Mouse (Mus musculus) heart, embryonic 11.5 days (tissue): ENCODE measurements at regions not wholly inside any gene's neighbourhood (a gene's known extent, or its start where the extent isn't known, plus 50 kb on each side); places are given as distances from the start of the nearest gene placed in this dataset.

Experiments used
- ATAC-seq: fragments of 200-750 bp; cut with Nextera tagmentation; replicated peaks from 2 replicates; pipeline ENCODE4 v1.8.0; 2017; ENCODE audit warnings: moderate library complexity; ENCODE audit not compliant: insufficient number of reproducible peaks, low FRiP score, low TSS enrichment
- H3K27ac ChIP-seq: fragments of 300-500 bp; sonication (generic); 2 replicates; pipeline ENCODE4 v1.5.1; 2014; ENCODE audit warnings: mild to moderate bottlenecking, low read depth, low read length
- H3K27me3 ChIP-seq: fragments of 300-500 bp; sonication (generic); 2 replicates; pipeline ENCODE4 v1.6.1; 2014; ENCODE audit warnings: mild to moderate bottlenecking, low read length, mixed read lengths; ENCODE audit not compliant: control insufficient read depth, insufficient read depth
- H3K36me3 ChIP-seq: fragments of 300-500 bp; sonication (generic); 2 replicates; pipeline ENCODE4 v1.6.1; 2014; ENCODE audit warnings: mild to moderate bottlenecking, low read length, moderate library complexity, mixed read lengths; ENCODE audit not compliant: control insufficient read depth, insufficient read depth
- H3K4me1 ChIP-seq: fragments of 300-500 bp; sonication (generic); 2 replicates; pipeline ENCODE4 v1.6.1; 2014; ENCODE audit warnings: low read length; ENCODE audit not compliant: control insufficient read depth, insufficient read depth
- H3K4me2 ChIP-seq: fragments of 300-500 bp; sonication (generic); 2 replicates; pipeline ENCODE4 v1.6.1; 2014; ENCODE audit warnings: mild to moderate bottlenecking, moderate library complexity
- H3K4me3 ChIP-seq: fragments of 300-500 bp; sonication (generic); 2 replicates; pipeline ENCODE4 v1.5.1; 2014; ENCODE audit warnings: low read depth, low read length
- H3K9ac ChIP-seq: fragments of 300-500 bp; sonication (generic); 2 replicates; pipeline ENCODE4 v1.6.1; 2014; ENCODE audit warnings: mild to moderate bottlenecking, low read depth, low read length, moderate library complexity
- H3K9me3 ChIP-seq: fragments of 300-500 bp; sonication (generic); replicated peaks from 2 replicates; pipeline ENCODE4 v1.6.1; 2016; ENCODE audit warnings: low read length; ENCODE audit not compliant: control insufficient read depth
- WGBS: fragments of 180-500 bp; shearing (Covaris S2); extraction: QIAGEN DNeasy Blood & Tissue Kit; methylation state at CpG from one replicate; pipeline ENCODE4 v1.1.7; 2014; ENCODE audit not compliant: insufficient replicate concordance; 5-methylcytosine and 5-hydroxymethylcytosine counted together

DNA sequence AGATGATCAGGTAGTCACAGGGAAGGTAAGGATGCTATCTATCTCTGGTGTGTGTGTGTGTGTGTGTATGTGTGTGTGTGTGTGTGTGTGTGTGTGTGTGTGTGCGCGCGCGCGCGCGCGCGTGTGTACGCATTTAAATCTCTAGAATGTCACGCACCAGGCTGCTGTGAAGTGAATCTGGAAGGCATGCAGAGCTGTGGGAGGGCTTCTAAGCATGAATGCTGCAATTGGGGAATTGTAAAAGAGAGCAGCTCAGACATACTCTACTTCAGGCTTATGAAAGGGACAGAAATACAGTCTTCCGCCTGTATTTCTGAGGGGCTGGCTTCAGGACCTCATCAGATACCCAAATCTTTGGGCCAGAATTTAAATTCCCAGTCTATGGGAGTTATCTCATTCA is 114.2 kb upstream of the Foxa2 start:
- WGBS, result 93% methylated on average over 12 of the region's 12 CpGs
- no peaks in the 10 kb centered on the region for H3K36me3 ChIP-seq
- no peaks in the 10 kb centered on the region for H3K4me1 ChIP-seq
- H3K9me3 ChIP-seq, result no peaks in the 10 kb centered on the region
- H3K4me3 ChIP-seq, result no peak overlapping the region
- H3K4me2 ChIP-seq, result no peak overlapping the region
- H3K9ac ChIP-seq, result no peak overlapping the region
- no peaks in the 10 kb centered on the region for H3K27me3 ChIP-seq
- no peak overlapping the region for H3K27ac ChIP-seq
- no peak for ATAC-seq

DNA sequence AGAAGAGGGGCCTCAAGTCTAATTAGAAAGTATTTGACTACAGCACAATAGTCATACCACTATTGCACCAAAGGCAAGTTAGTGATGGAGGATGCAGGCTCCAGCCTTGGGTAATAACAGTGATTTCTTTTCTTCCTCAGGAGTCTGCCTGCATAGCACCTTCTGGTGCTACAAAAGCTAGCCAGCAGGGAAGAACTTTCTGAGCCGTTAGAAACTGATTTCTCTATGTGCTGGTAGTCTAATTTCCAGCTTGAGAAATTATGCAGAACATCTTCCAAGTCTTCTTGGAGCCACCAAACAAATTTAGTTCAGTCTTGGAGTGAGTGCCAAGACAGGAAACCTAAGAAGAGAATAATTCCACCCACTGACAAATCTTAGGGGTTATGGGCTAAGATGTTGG is 115.2 kb upstream of the Foxa2 start:
- Histone ChIP-seq H3K4me1 (no peaks in the 10 kb centered on the region), H3K27ac (no peak overlapping the region), H3K9me3 (no peaks in the 10 kb centered on the region), H3K4me2 (no peak overlapping the region), H3K36me3 (no peaks in the 10 kb centered on the region), H3K9ac (no peak overlapping the region), H3K27me3 (no peaks in the 10 kb centered on the region), H3K4me3 (no peak overlapping the region)
- no peak for ATAC-seq
- WGBS, result 59% methylated on average over 1 of the region's 1 CpGs

DNA sequence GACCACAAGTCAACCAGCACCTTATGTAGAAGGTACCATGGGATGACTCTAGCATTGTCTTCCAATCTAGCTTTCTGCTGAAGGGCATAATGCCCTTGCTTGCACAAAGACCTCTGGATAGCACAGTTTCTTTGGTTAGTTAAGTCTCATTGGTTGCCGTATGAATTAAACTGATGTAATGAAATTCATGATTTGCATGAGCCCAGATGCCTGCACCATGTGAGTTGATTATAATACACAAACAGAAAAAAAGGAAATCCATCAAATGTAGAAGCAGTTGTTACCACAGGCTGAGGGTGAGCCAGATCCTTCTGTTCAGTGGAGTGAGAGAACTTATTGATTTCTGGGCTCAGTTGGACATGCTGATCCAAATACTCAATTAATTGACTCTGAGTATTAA is 115.8 kb upstream of the Foxa2 start:
- H3K4me1 ChIP-seq, result no peaks in the 10 kb centered on the region
- H3K27ac ChIP-seq, result no peak overlapping the region
- H3K9ac ChIP-seq, result no peak overlapping the region
- no peaks in the 10 kb centered on the region for H3K9me3 ChIP-seq
- no peak overlapping the region for H3K4me2 ChIP-seq
- H3K27me3 ChIP-seq, result no peaks in the 10 kb centered on the region
- no peak for ATAC-seq
- no peaks in the 10 kb centered on the region for H3K36me3 ChIP-seq
- 92% methylated on average over 1 of the region's 1 CpGs for WGBS
- H3K4me3 ChIP-seq, result no peak overlapping the region

DNA sequence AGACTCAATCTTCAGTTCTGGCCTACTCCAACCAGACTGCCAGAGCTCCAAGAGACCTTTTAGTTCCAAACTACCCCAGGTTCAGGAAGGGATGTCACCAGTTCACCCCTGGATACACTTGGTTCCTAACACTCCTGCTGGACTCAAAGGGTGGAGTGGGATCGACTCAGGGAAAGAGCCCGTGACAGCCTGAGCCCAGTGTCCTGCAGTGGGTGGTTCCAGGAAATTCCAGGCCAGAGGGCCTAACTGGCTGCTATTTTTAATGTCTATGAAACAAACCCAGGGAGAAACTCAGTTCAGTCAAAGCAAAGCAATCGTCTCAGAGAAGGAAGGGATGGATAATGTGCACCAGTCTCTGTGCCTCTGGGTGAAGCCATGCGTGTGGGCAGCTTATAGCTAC is 124.3 kb upstream of the Foxa2 start:
- Histone ChIP-seq H3K36me3 (no peaks in the 10 kb centered on the region), H3K27me3 (no peaks in the 10 kb centered on the region), H3K4me3 (no peak overlapping the region), H3K9me3 (no peaks in the 10 kb centered on the region), H3K4me2 (no peak overlapping the region), H3K27ac (peak overlapping the region; percentile 57), H3K4me1 (peaks cover 9% of the 10 kb centered on the region), H3K9ac (no peak overlapping the region)
- 43% methylated on average over 4 of the region's 4 CpGs for WGBS
- ATAC-seq, result peak; percentile 52; the same call in 1 of the 2 replicates

DNA sequence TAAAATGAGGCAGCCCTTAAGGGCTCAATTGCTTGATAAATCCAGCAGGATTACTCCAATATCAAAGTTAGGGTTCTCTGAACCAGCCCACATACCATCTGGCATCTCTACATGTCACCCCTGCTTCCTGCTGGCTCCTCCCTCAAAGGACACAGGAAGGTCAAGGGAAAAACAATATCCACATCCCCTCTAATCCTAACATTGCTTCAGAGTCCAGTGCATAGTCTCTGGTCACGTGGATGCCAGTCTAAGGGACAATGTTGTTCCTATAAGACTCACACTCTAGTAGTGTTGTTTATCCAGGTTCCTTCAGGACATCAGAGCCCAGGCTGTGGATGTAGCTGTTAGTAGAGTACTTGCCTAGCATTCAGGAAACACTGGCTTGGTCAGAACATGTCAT is 124.9 kb upstream of the Foxa2 start:
- Histone ChIP-seq H3K27me3 (no peaks in the 10 kb centered on the region), H3K9me3 (no peaks in the 10 kb centered on the region), H3K4me1 (peaks cover 9% of the 10 kb centered on the region), H3K4me2 (no peak overlapping the region), H3K9ac (no peak overlapping the region), H3K4me3 (no peak overlapping the region), H3K27ac (peak overlapping the region; percentile 57; the same call in 1 of the 2 replicates), H3K36me3 (no peaks in the 10 kb centered on the region)
- 28% methylated on average over 1 of the region's 1 CpGs for WGBS
- ATAC-seq, result no peak; the same call in 1 of the 2 replicates

DNA sequence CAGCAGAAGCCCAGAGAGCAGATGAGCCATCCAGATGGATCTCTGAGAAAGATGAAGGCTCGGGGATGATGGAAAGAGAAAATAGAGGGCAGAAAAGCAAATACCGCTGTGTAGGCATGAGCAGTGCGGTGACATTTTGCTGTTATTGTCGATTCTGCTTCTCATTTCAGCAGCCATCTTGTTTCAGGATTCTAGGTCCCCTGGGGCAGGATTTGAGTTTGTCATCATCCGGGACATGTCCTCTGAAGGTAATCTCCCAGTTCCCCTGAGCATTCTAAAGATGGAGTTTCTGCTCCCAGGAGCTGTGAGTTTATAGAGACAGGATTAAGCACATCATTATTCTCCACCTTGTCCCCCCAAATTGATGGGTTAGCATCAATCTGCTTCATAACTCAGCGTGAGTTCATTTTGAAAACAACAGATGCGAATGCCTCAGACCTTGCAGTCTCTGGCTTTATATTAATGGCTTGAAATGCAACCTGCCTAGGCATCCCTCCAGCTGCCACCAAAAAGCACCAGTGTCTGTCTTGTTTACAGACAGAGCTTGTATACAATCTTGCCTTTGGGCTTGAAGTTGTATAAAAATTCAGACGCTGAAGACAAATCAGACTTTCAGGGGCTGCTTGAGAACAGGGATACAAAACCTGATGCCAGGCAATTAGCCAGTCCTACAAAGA is 128.6 kb upstream of the Foxa2 start:
- H3K27me3 ChIP-seq, result no peaks in the 10 kb centered on the region
- H3K27ac ChIP-seq, result no peak overlapping the region
- no peak overlapping the region for H3K4me3 ChIP-seq
- no peaks in the 10 kb centered on the region for H3K9me3 ChIP-seq
- peaks cover 9% of the 10 kb centered on the region for H3K4me1 ChIP-seq
- no peak overlapping the region for H3K9ac ChIP-seq
- 81% methylated on average over 8 of the region's 8 CpGs for WGBS
- H3K4me2 ChIP-seq, result no peak overlapping the region
- H3K36me3 ChIP-seq, result no peaks in the 10 kb centered on the region
- ATAC-seq, result no peak

DNA sequence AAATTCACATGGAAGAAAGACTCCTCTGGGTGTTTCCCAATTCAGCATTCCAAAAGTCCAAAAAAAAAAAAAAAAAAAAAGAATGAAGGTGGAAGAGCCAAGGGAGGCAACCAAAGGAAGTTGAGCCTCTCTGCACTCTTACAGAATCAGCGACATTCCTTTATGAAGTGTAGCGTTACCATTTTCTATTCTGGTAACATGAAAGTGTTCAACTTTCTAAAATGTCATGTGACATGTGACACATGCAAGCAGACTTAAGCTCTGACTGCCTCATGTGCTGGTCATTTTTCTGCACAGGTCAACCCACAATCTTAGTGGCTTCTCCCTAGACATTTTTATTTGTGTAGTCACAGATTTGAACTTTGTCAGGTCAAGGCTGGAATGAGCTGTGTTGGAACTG is 133.5 kb upstream of the Foxa2 start:
- Histone ChIP-seq H3K9me3 (no peaks in the 10 kb centered on the region), H3K36me3 (no peaks in the 10 kb centered on the region), H3K4me2 (no peak overlapping the region), H3K9ac (no peak overlapping the region), H3K4me3 (no peak overlapping the region), H3K27ac (no peak overlapping the region), H3K27me3 (no peaks in the 10 kb centered on the region), H3K4me1 (0 out of 2 replicates have a peak, but pooled peaks cover 2% of the 10 kb centered on the region)
- ATAC-seq, result no peak
- WGBS, result 61% methylated on average over 2 of the region's 2 CpGs

DNA sequence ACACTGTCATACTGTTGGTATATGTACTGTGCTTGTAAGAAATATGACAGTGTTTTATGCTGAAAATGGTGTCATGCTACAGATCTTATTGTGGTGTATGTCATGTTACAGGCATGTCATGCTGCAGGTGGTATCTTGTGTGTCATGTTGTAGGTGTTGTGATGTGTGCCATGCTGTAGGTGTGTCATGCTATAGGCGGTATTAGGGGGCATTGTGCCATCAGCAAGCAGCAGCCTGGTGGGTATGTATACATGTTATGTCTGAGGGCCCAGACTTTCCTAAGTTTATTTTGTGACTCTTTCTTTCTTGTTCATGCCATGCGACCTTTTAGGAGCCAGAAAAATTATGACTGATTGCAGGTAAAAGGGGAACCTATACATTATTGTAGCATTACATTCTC is 134.7 kb upstream of the Foxa2 start:
- H3K4me2 ChIP-seq, result no peak overlapping the region
- H3K27me3 ChIP-seq, result no peaks in the 10 kb centered on the region
- no peak overlapping the region for H3K4me3 ChIP-seq
- no peak overlapping the region for H3K9ac ChIP-seq
- no peaks in the 10 kb centered on the region for H3K9me3 ChIP-seq
- no peak for ATAC-seq
- WGBS, result 83% methylated on average over 2 of the region's 2 CpGs
- H3K36me3 ChIP-seq, result no peaks in the 10 kb centered on the region
- H3K4me1 ChIP-seq, result 0 out of 2 replicates have a peak, but pooled peaks cover 2% of the 10 kb centered on the region
- no peak overlapping the region for H3K27ac ChIP-seq

DNA sequence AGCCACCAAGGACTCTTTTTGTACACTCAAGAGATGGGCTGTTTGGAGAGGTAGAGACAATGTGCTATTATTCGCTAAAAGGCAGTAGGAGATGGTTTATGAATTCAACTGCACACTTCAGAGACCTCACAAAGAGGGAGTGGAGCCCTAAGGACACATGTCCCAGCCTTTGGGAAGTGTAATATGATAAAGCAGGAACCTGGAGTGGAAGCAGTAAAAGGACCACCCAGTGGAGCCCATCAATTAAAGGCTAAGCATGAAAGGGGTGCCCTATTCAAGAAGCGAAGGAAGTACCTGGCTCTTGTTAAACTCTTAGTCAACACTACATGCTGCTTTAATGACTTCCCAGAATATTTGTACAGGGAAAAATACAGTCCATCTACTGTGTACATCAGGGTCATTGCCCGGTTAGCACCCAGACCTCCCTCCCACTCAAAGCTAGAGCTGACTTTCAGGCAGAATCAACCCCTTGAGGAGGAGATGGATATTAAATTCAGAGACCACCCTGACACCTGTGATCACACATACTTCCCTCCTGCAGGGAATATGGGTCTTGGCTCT is 135.8 kb upstream of the Foxa2 start:
- Histone ChIP-seq H3K9me3 (no peaks in the 10 kb centered on the region), H3K36me3 (no peaks in the 10 kb centered on the region), H3K4me3 (no peak overlapping the region), H3K27ac (no peak overlapping the region), H3K4me1 (0 out of 2 replicates have a peak, but pooled peaks cover 2% of the 10 kb centered on the region), H3K9ac (no peak overlapping the region), H3K27me3 (no peaks in the 10 kb centered on the region), H3K4me2 (no peak overlapping the region)
- WGBS, result 73% methylated on average over 3 of the region's 3 CpGs
- ATAC-seq, result no peak
